Mouse (Mus musculus) effector memory CD4-positive, alpha-beta T cell, adult 5 months (primary cell): ENCODE results near the gene Tas2r117. TPM values are rescaled to one million over a fixed set of nuclear protein-coding genes. Genes with fewer than 3 reads are reported as not detected.

Experiments used
- polyA plus RNA-seq: library from polyadenylated mRNA; unstranded; fragments of 100-300 nt; shearing (Covaris generic); gene quantifications from one replicate; pipeline ENCODE4 v1.2.1, GENCODE M21; 2017

The Tas2r117 gene
- polyA plus RNA-seq = not detected

DNA sequence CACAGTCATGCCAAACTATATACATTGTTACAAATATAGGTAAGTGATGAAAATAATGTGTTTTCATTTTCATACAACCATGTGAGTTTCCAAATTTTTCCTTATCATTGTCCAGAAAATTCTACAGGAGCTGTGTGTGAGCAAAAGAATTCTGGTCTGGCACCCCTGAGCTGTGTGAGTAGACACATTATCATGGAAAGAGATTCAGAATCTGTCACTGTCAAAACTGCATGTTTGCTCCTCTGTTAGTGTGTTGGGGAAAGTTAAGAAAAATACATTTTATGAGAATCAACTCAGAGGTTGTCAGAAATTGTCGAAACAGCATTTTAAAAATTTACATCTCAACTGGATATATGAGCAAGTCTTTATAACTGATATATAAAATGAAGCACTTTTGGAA lies at the start of gene Tas2r117:
Gene Tas2r117, plus strand, starts transcription at position 301 of the 400 bp plus-strand sequence.

DNA sequence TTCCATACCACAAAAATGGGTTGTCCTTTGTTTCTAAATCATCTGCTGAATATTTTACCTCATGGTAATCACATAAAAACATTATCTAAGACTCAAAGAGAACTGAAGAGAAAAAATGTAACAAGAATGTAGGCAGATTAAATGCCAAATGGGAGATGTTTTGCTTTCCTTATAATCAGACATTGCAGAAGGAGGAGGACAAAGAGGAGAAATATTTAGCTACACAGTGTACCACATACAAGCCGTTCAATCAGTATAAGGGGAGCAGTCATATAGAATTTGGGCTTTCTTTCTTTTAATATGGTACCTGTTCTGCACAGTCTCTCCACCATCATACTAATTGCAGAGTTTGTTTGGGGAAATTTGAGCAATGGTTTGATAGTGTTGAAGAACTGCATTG lies 48.2 kb upstream of the Tas2r117 start, which contains the start of gene Tas2r124:
Gene Tas2r124, plus strand, starts transcription at position 301 of the 400 bp plus-strand sequence.

DNA sequence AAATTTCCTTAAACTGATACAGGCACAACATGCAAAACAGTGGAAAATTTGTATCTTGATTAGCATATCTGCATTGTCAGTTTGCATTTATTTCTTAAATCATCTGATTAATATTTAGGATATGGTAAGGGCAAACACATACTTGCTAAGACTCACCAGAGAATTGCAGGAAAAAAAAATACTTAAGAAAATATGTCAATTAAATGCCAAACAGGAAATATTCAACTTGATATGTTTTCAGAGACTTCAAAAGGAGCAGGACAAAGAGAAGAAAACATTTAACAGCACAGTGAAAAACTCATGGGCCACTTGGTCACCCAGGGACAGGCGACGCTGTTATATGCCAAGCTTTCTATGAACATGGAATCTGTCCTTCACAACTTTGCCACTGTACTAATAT lies 40.8 kb upstream of the Tas2r117 start, which contains the start of gene Tas2r102:
Gene Tas2r102, plus strand, starts transcription at position 301 of the 400 bp plus-strand sequence.

GRCm38 (mm10) chr6:132778062-132778461 lies 24.6 kb upstream of the Tas2r117 start, which contains the start of gene Tas2r136:
Tas2r136 (minus strand) TSS chr6:132778162.

GRCm38 (mm10) chr6:132846842-132847241 lies 44.2 kb downstream of the Tas2r117 start, which contains the start of gene Tas2r123:
Tas2r123 (plus strand) TSS chr6:132847142.

Other genes starting within 250 kb of the Tas2r117 start
- not detected for gene Prh1, start 233.0 kb upstream of the Tas2r117 start, polyA plus RNA-seq
- gene Prp2, start 206.9 kb upstream of the Tas2r117 start, polyA plus RNA-seq = not detected
- gene A630073D07Rik, start 151.3 kb upstream of the Tas2r117 start, polyA plus RNA-seq = not detected
- gene Tas2r120, start 145.9 kb upstream of the Tas2r117 start, polyA plus RNA-seq = not detected
- not detected for gene Tas2r121, start 101.8 kb upstream of the Tas2r117 start, polyA plus RNA-seq
- gene Tas2r122, start 90.9 kb upstream of the Tas2r117 start, polyA plus RNA-seq = not detected
- gene Tas2r115, start 64.8 kb upstream of the Tas2r117 start, polyA plus RNA-seq = not detected
- gene Tas2r124, start 48.1 kb upstream of the Tas2r117 start, polyA plus RNA-seq = not detected
- not detected for gene Tas2r102, start 40.7 kb upstream of the Tas2r117 start, polyA plus RNA-seq
- not detected for gene Tas2r136, start 24.7 kb upstream of the Tas2r117 start, polyA plus RNA-seq
- gene Tas2r123, start 44.3 kb downstream of the Tas2r117 start, polyA plus RNA-seq = not detected
- not detected for gene Tas2r116, start 52.6 kb downstream of the Tas2r117 start, polyA plus RNA-seq
- not detected for gene Tas2r110, start 65.2 kb downstream of the Tas2r117 start, polyA plus RNA-seq
- not detected for gene Tas2r113, start 90.2 kb downstream of the Tas2r117 start, polyA plus RNA-seq
- gene Tas2r125, start 106.8 kb downstream of the Tas2r117 start, polyA plus RNA-seq = not detected
- gene Tas2r129, start 148.3 kb downstream of the Tas2r117 start, polyA plus RNA-seq = not detected
- gene Tas2r131, start 155.1 kb downstream of the Tas2r117 start, polyA plus RNA-seq = not detected
- gene Tas2r109, start 178.1 kb downstream of the Tas2r117 start, polyA plus RNA-seq = not detected
- gene Tas2r103, start 234.3 kb downstream of the Tas2r117 start, polyA plus RNA-seq = not detected